Mouse (Mus musculus) C2C12 (cell line): ENCODE data around the gene Ptprm. TPM values are rescaled to one million over a fixed set of nuclear protein-coding genes. Genes with fewer than 3 reads are reported as not detected.

ENCODE experiments used
- H3K27me3 ChIP-seq: one replicate; pipeline ENCODE4 v1.6.1; 2011; ENCODE audit not compliant: control insufficient read depth, insufficient read depth, insufficient read length
- H3K36me3 ChIP-seq: one replicate; pipeline ENCODE4 v1.6.1; 2011; ENCODE audit not compliant: control insufficient read depth, insufficient read depth
- H3K4me3 ChIP-seq: one replicate; pipeline ENCODE4 v1.5.1; 2011; ENCODE audit warnings: mild to moderate bottlenecking, control low read depth; ENCODE audit not compliant: poor library complexity, insufficient read depth, severe bottlenecking
- H3K79me2 ChIP-seq: one replicate; pipeline ENCODE4 v1.6.1; 2011; ENCODE audit not compliant: control insufficient read depth, insufficient read depth
- H3K79me3 ChIP-seq: one replicate; pipeline ENCODE4 v1.6.1; 2011; ENCODE audit warnings: low read depth, control low read depth
- H3ac ChIP-seq: one replicate; pipeline ENCODE3; 2011; ENCODE audit warnings: low read depth; ENCODE audit not compliant: control insufficient read depth, insufficient read length
- CEBPB ChIP-seq: IDR thresholded peaks from one replicate; pipeline ENCODE4 v1.6.1; 2011; ENCODE audit warnings: low read depth, mild to moderate bottlenecking, control low read depth, moderate library complexity
- CTCF ChIP-seq: IDR thresholded peaks from one replicate; pipeline ENCODE4 v1.5.1; 2011; ENCODE audit not compliant: control insufficient read depth, insufficient read depth, insufficient read length
- FOSL1 ChIP-seq: IDR thresholded peaks from one replicate; pipeline ENCODE4 v1.8.0; 2011; ENCODE audit warnings: mild to moderate bottlenecking, low read length; ENCODE audit not compliant: poor library complexity, insufficient read depth, severe bottlenecking
- MAX ChIP-seq: IDR thresholded peaks from one replicate; pipeline ENCODE4 v1.6.1; 2011; ENCODE audit warnings: mild to moderate bottlenecking, control low read depth
- MYOD1 ChIP-seq: IDR thresholded peaks from one replicate; pipeline ENCODE4 v1.6.1; 2011; ENCODE audit warnings: low read depth; ENCODE audit not compliant: control insufficient read depth, insufficient read length
- MYOG ChIP-seq: IDR thresholded peaks from one replicate; pipeline ENCODE4 v1.6.1; 2011; ENCODE audit not compliant: control insufficient read depth, insufficient read length; ENCODE audit errors: extremely low read depth
- USF1 ChIP-seq: IDR thresholded peaks from one replicate; pipeline ENCODE4 v1.6.1; 2011; ENCODE audit warnings: low read depth, mild to moderate bottlenecking, control low read depth, moderate library complexity
- polyA plus RNA-seq: library from polyadenylated mRNA; unstranded; fragments of >200 nt; fragmentation: generic; extraction: Trizol; gene quantifications from one replicate; pipeline ENCODE4 v1.2.1, GENCODE M21; 2012; ENCODE audit warnings: missing spikeins

The Ptprm gene
- polyA plus RNA-seq, 1 experiment: 4.4 TPM

GRCm38 (mm10) chr17:67010136-67010535 lies 344.1 kb downstream of the Ptprm start:
- H3K36me3 ChIP-seq: no peaks in the 10 kb centered on the region
- H3ac ChIP-seq: no peak overlapping the region
- H3K27me3 ChIP-seq: no peaks in the 10 kb centered on the region
- H3K4me3 ChIP-seq: no peak overlapping the region
- no peaks in the 10 kb centered on the region for H3K79me2 ChIP-seq
- no peak for TF ChIP-seq FOSL1
- no peak for TF ChIP-seq CTCF
- no peak for TF ChIP-seq MAX
- TF ChIP-seq MYOD1: no peak
- TF ChIP-seq MYOG: no peak
- TF ChIP-seq USF1: no peak
- no peak for TF ChIP-seq CEBPB
- no peaks in the 10 kb centered on the region for H3K79me3 ChIP-seq

- Histone ChIP-seq H3K27me3 (no peaks in the 10 kb centered on the region), H3K4me3 (no peak overlapping the region), H3K79me3 (no peaks in the 10 kb centered on the region), H3ac (no peak overlapping the region), H3K36me3 (no peaks in the 10 kb centered on the region), H3K79me2 (no peaks in the 10 kb centered on the region)
- TF ChIP-seq MYOG (no peak), FOSL1 (no peak)
Observed at GRCm38 (mm10) chr17:67008137-67008536, 346.1 kb downstream of the Ptprm start.

- Histone ChIP-seq H3K79me3 (no peaks in the 10 kb centered on the region), H3K79me2 (no peaks in the 10 kb centered on the region), H3K4me3 (no peak overlapping the region), H3K27me3 (no peaks in the 10 kb centered on the region), H3K36me3 (no peaks in the 10 kb centered on the region), H3ac (no peak overlapping the region)
- TF ChIP-seq FOSL1 (no peak), USF1 (no peak), MAX (no peak), CEBPB (no peak), MYOD1 (no peak), MYOG (no peak), CTCF (no peak)
Observed at GRCm38 (mm10) chr17:67006740-67007385, 347.4 kb downstream of the Ptprm start.

- Histone ChIP-seq H3K79me3 (no peaks in the 10 kb centered on the region), H3K79me2 (no peaks in the 10 kb centered on the region), H3K36me3 (no peaks in the 10 kb centered on the region), H3ac (no peak overlapping the region), H3K4me3 (no peak overlapping the region), H3K27me3 (no peaks in the 10 kb centered on the region)
- TF ChIP-seq MYOD1 (peak; percentile 58), CEBPB (no peak)
Observed at GRCm38 (mm10) chr17:66996882-66997281, 357.4 kb downstream of the Ptprm start.

GRCm38 (mm10) chr17:66996016-66996415 lies 358.2 kb downstream of the Ptprm start:
- no peak for TF ChIP-seq MYOG
- no peak for TF ChIP-seq MAX
- TF ChIP-seq CTCF: no peak
- no peak for TF ChIP-seq FOSL1
- no peak for TF ChIP-seq USF1
- no peak for TF ChIP-seq MYOD1
- no peak for TF ChIP-seq CEBPB
- no peaks in the 10 kb centered on the region for H3K79me2 ChIP-seq
- no peak overlapping the region for H3K4me3 ChIP-seq
- no peaks in the 10 kb centered on the region for H3K36me3 ChIP-seq
- no peaks in the 10 kb centered on the region for H3K79me3 ChIP-seq
- no peak overlapping the region for H3ac ChIP-seq
- H3K27me3 ChIP-seq: no peaks in the 10 kb centered on the region

GRCm38 (mm10) chr17:66991815-66992214 lies 362.4 kb downstream of the Ptprm start:
- no peaks in the 10 kb centered on the region for H3K27me3 ChIP-seq
- H3K79me3 ChIP-seq: no peaks in the 10 kb centered on the region
- H3K4me3 ChIP-seq: no peak overlapping the region
- H3ac ChIP-seq: no peak overlapping the region
- H3K36me3 ChIP-seq: no peaks in the 10 kb centered on the region
- H3K79me2 ChIP-seq: no peaks in the 10 kb centered on the region
- no peak for TF ChIP-seq MYOD1
- TF ChIP-seq USF1: no peak
- TF ChIP-seq MAX: no peak
- TF ChIP-seq MYOG: no peak
